Mouse (Mus musculus) heart, embryonic 10.5 days (tissue): ENCODE results near the gene Lipe. TPM values are rescaled to one million over a fixed set of nuclear protein-coding genes. Genes with fewer than 3 reads are reported as not detected.

Experiments
- DNase-seq: peaks from one replicate; pipeline ENCODE4 v3.0.0-alpha.2; 2017; ENCODE audit warnings: low spot score
- H3K27ac ChIP-seq: fragments of 300-500 bp; sonication (generic); 2 replicates; pipeline ENCODE4 v1.5.1; 2016; ENCODE audit warnings: mild to moderate bottlenecking
- H3K27me3 ChIP-seq: fragments of 300-500 bp; sonication (generic); 2 replicates; pipeline ENCODE4 v1.6.1; 2016; ENCODE audit warnings: mild to moderate bottlenecking; ENCODE audit not compliant: poor library complexity, insufficient read depth, severe bottlenecking
- H3K36me3 ChIP-seq: fragments of 300-500 bp; sonication (generic); 2 replicates; pipeline ENCODE4 v1.6.1; 2016; ENCODE audit warnings: mild to moderate bottlenecking, moderate library complexity
- H3K4me1 ChIP-seq: fragments of 300-500 bp; sonication (generic); 2 replicates; pipeline ENCODE4 v1.6.1; 2016; ENCODE audit warnings: mild to moderate bottlenecking
- H3K4me3 ChIP-seq: fragments of 300-500 bp; sonication (generic); 2 replicates; pipeline ENCODE4 v1.5.1; 2016; ENCODE audit warnings: mild to moderate bottlenecking, moderate library complexity
- H3K9me3 ChIP-seq: fragments of 300-500 bp; sonication (generic); 2 replicates; pipeline ENCODE4 v1.6.1; 2016; ENCODE audit warnings: mild to moderate bottlenecking, moderate library complexity
- WGBS: fragments of 180-500 bp; shearing (Covaris S2); methylation state at CpG from one replicate; pipeline ENCODE4 v1.1.7; 2016; 5-methylcytosine and 5-hydroxymethylcytosine counted together
- polyA plus RNA-seq: library from polyadenylated mRNA; unstranded; fragments of >200 nt; fragmentation: Nextera tagmentation; extraction: Ambion mirVana; gene quantifications from 2 replicates; pipeline ENCODE4 v1.2.1, GENCODE M21; 2016

The Lipe gene
- polyA plus RNA-seq, 1 experiment from 2014 or later: 4.7 TPM

- Histone ChIP-seq H3K36me3 (peaks cover 13% of the 10 kb centered on the region), H3K27me3 (peaks cover 24% of the 10 kb centered on the region; the same call in 1 of the 2 replicates), H3K4me1 (peaks cover 31% of the 10 kb centered on the region), H3K27ac (no peak overlapping the region; the same call in 1 of the 2 replicates), H3K9me3 (no peaks in the 10 kb centered on the region), H3K4me3 (no peak overlapping the region)
- 81% methylated on average over 2 of the region's 2 CpGs for WGBS
- no peak for DNase-seq
These were observed 6.6 kb downstream of the Lipe start for GRCm38 (mm10) chr7:25391856-25392453.

- Histone ChIP-seq H3K4me1 (peaks cover 23% of the 10 kb centered on the region), H3K9me3 (no peaks in the 10 kb centered on the region), H3K27ac (no peak overlapping the region), H3K4me3 (no peak overlapping the region), H3K27me3 (peaks cover 24% of the 10 kb centered on the region; the same call in 1 of the 2 replicates), H3K36me3 (peaks cover 13% of the 10 kb centered on the region)
- DNase-seq: no peak
- 59% methylated on average over 2 of the region's 2 CpGs for WGBS
These were observed 7.5 kb downstream of the Lipe start for GRCm38 (mm10) chr7:25390986-25391385.

GRCm38 (mm10) chr7:25390054-25390770 is 8.3 kb downstream of the Lipe start:
- peak overlapping the region; percentile 1; the same call in 1 of the 2 replicates for H3K27ac ChIP-seq
- H3K4me3 ChIP-seq: no peak overlapping the region
- no peak for DNase-seq
- peaks cover 24% of the 10 kb centered on the region; the same call in 1 of the 2 replicates for H3K27me3 ChIP-seq
- H3K36me3 ChIP-seq: peaks cover 18% of the 10 kb centered on the region
- WGBS: 44% methylated on average over 8 of the region's 8 CpGs
- H3K9me3 ChIP-seq: no peaks in the 10 kb centered on the region
- peaks cover 20% of the 10 kb centered on the region for H3K4me1 ChIP-seq

- Histone ChIP-seq H3K4me1 (peaks cover 13% of the 10 kb centered on the region; the same call in 1 of the 2 replicates), H3K27me3 (peaks cover 14% of the 10 kb centered on the region; the same call in 1 of the 2 replicates), H3K9me3 (no peaks in the 10 kb centered on the region), H3K36me3 (peaks cover 29% of the 10 kb centered on the region), H3K27ac (no peak overlapping the region), H3K4me3 (no peak overlapping the region)
- 75% methylated on average over 7 of the region's 7 CpGs for WGBS
- no peak for DNase-seq
These were observed 9.6 kb downstream of the Lipe start for GRCm38 (mm10) chr7:25388916-25389315.

- 90% methylated on average over 18 of the region's 18 CpGs for WGBS
- Histone ChIP-seq H3K27ac (no peak overlapping the region), H3K36me3 (peaks cover 34% of the 10 kb centered on the region)
These were observed 10.6 kb downstream of the Lipe start for GRCm38 (mm10) chr7:25387811-25388440.

GRCm38 (mm10) chr7:25385850-25386555 is 12.5 kb downstream of the Lipe start:
- Histone ChIP-seq H3K9me3 (no peaks in the 10 kb centered on the region), H3K4me3 (no peak overlapping the region), H3K27ac (no peak overlapping the region), H3K4me1 (peaks cover 10% of the 10 kb centered on the region; the same call in 1 of the 2 replicates), H3K27me3 (no peaks in the 10 kb centered on the region), H3K36me3 (peaks cover 35% of the 10 kb centered on the region)
- DNase-seq: no peak
- 74% methylated on average over 12 of the region's 12 CpGs for WGBS

More at GRCm38 (mm10) chr7:25387811-25388440, 10.6 kb downstream of the Lipe start:
- H3K27me3 ChIP-seq: 0 out of 2 replicates have a peak, but pooled peaks cover 4% of the 10 kb centered on the region
- H3K4me1 ChIP-seq: peaks cover 13% of the 10 kb centered on the region; the same call in 1 of the 2 replicates
- H3K9me3 ChIP-seq: no peaks in the 10 kb centered on the region
- no peak for DNase-seq
- H3K4me3 ChIP-seq: no peak overlapping the region

- H3K27ac ChIP-seq: no peak overlapping the region
- no peak for DNase-seq
- H3K4me1 ChIP-seq: peaks cover 13% of the 10 kb centered on the region
- no peaks in the 10 kb centered on the region for H3K9me3 ChIP-seq
- H3K27me3 ChIP-seq: peaks cover 6% of the 10 kb centered on the region; the same call in 1 of the 2 replicates
- H3K4me3 ChIP-seq: no peak overlapping the region
- WGBS: 91% methylated on average over 12 of the region's 12 CpGs
- peaks cover 35% of the 10 kb centered on the region for H3K36me3 ChIP-seq
These were observed 13.3 kb downstream of the Lipe start for GRCm38 (mm10) chr7:25385259-25385658.

- Histone ChIP-seq H3K36me3 (peaks cover 35% of the 10 kb centered on the region), H3K9me3 (no peaks in the 10 kb centered on the region)
- 80% methylated on average over 9 of the region's 9 CpGs for WGBS
These were observed 13.7 kb downstream of the Lipe start for GRCm38 (mm10) chr7:25384818-25385217.

GRCm38 (mm10) chr7:25384318-25384717 is 14.2 kb downstream of the Lipe start:
- Histone ChIP-seq H3K4me3 (no peak overlapping the region), H3K36me3 (peaks cover 35% of the 10 kb centered on the region), H3K27ac (no peak overlapping the region), H3K27me3 (peaks cover 7% of the 10 kb centered on the region; the same call in 1 of the 2 replicates), H3K4me1 (peaks cover 15% of the 10 kb centered on the region), H3K9me3 (no peaks in the 10 kb centered on the region)
- DNase-seq: no peak
- 85% methylated on average over 13 of the region's 13 CpGs for WGBS

More at GRCm38 (mm10) chr7:25384818-25385217, 13.7 kb downstream of the Lipe start:
- Histone ChIP-seq H3K4me3 (no peak overlapping the region), H3K27ac (no peak overlapping the region), H3K27me3 (peaks cover 7% of the 10 kb centered on the region; the same call in 1 of the 2 replicates), H3K4me1 (peaks cover 13% of the 10 kb centered on the region)
- no peak for DNase-seq

- 67% methylated on average over 4 of the region's 4 CpGs for WGBS
- Histone ChIP-seq H3K9me3 (no peaks in the 10 kb centered on the region), H3K4me3 (no peak overlapping the region), H3K36me3 (peaks cover 35% of the 10 kb centered on the region), H3K27ac (no peak overlapping the region), H3K27me3 (peaks cover 7% of the 10 kb centered on the region; the same call in 1 of the 2 replicates), H3K4me1 (peaks cover 18% of the 10 kb centered on the region)
- DNase-seq: no peak
These were observed 14.6 kb downstream of the Lipe start for GRCm38 (mm10) chr7:25383891-25384290.

- H3K4me3 ChIP-seq: no peak overlapping the region
- H3K27me3 ChIP-seq: peaks cover 7% of the 10 kb centered on the region; the same call in 1 of the 2 replicates
- H3K36me3 ChIP-seq: peaks cover 34% of the 10 kb centered on the region
- H3K9me3 ChIP-seq: no peaks in the 10 kb centered on the region
- H3K27ac ChIP-seq: no peak overlapping the region
- WGBS: 84% methylated on average over 7 of the region's 7 CpGs
- no peak for DNase-seq
- peaks cover 18% of the 10 kb centered on the region for H3K4me1 ChIP-seq
These were observed 15.1 kb downstream of the Lipe start for GRCm38 (mm10) chr7:25383385-25383784.

GRCm38 (mm10) chr7:25382541-25382940 is 16.0 kb downstream of the Lipe start:
- peaks cover 26% of the 10 kb centered on the region for H3K36me3 ChIP-seq

More at GRCm38 (mm10) chr7:25382541-25382940, 16.0 kb downstream of the Lipe start:
- Histone ChIP-seq H3K4me1 (peaks cover 18% of the 10 kb centered on the region), H3K27me3 (peaks cover 7% of the 10 kb centered on the region; the same call in 1 of the 2 replicates), H3K9me3 (no peaks in the 10 kb centered on the region), H3K4me3 (no peak overlapping the region), H3K27ac (no peak overlapping the region)
- no peak for DNase-seq
